Mouse (Mus musculus) heart, adult 2 months (tissue): ENCODE results near the gene Atp10a.

Source experiments
- CTCF ChIP-seq: fragments of 200-600 bp; IDR thresholded peaks from 2 replicates; pipeline ENCODE4 v1.8.1; 2022; ENCODE audit warnings: antibody characterized with exemption, mild to moderate bottlenecking, moderate library complexity
- EP300 ChIP-seq: fragments of 200-500 bp; IDR thresholded peaks from 2 replicates; pipeline ENCODE4 v1.6.1; 2011; ENCODE audit warnings: low read depth, low read length, control low read depth; ENCODE audit not compliant: insufficient read depth

GRCm38 (mm10) chr7:58740842-58741241, 84.9 kb downstream of the Atp10a start:
- TF ChIP-seq EP300 (no peak), CTCF (no peak)
